Mouse (Mus musculus) testis, adult 2 months (tissue): ENCODE measurements around the gene Trib2. TPM values are rescaled to one million over a fixed set of nuclear protein-coding genes. Genes with fewer than 3 reads are reported as not detected.

Source experiments
- H3K27ac ChIP-seq: fragments of 200-500 bp; 2 replicates; pipeline ENCODE4 v1.5.1; 2012; ENCODE audit warnings: low read depth, low read length; ENCODE audit not compliant: control insufficient read depth, insufficient read depth
- H3K27me3 ChIP-seq: fragments of 200-500 bp; 2 replicates; pipeline ENCODE4 v1.6.1; 2012; ENCODE audit warnings: mild to moderate bottlenecking, low read length, moderate library complexity; ENCODE audit not compliant: control insufficient read depth, insufficient read depth
- H3K36me3 ChIP-seq: fragments of 200-500 bp; 2 replicates; pipeline ENCODE4 v1.6.1; 2012; ENCODE audit warnings: mild to moderate bottlenecking, low read length; ENCODE audit not compliant: control insufficient read depth, insufficient read depth
- H3K4me1 ChIP-seq: fragments of 200-500 bp; 2 replicates; pipeline ENCODE4 v1.6.1; 2012; ENCODE audit warnings: low read length; ENCODE audit not compliant: control insufficient read depth, insufficient read depth
- H3K4me3 ChIP-seq: fragments of 200-500 bp; 2 replicates; pipeline ENCODE4 v1.5.1; 2012; ENCODE audit warnings: low read depth, mild to moderate bottlenecking, low read length, moderate library complexity, mixed read lengths; ENCODE audit not compliant: control insufficient read depth
- CTCF ChIP-seq: fragments of 200-500 bp; IDR thresholded peaks from 2 replicates; pipeline ENCODE4 v1.5.1; 2012; ENCODE audit warnings: low read depth, mild to moderate bottlenecking, inconsistent platforms, low read length, moderate library complexity; ENCODE audit not compliant: control insufficient read depth, insufficient read depth, insufficient replicate concordance
- POLR2A ChIP-seq: fragments of 200-500 bp; IDR thresholded peaks from 2 replicates; pipeline ENCODE4 v1.6.1; 2012; ENCODE audit warnings: low read depth, mild to moderate bottlenecking, inconsistent platforms, low read length, moderate library complexity; ENCODE audit not compliant: control insufficient read depth
- polyA plus RNA-seq: library from polyadenylated mRNA; depleted of rRNA; stranded (reverse); fragments of >200 nt; gene quantifications from 2 replicates; pipeline ENCODE4 v1.2.3, GENCODE M21; 2012

Gene Trib2
- polyA plus RNA-seq, 1 experiment = 1.2 TPM

GRCm38 (mm10) chr12:15804931-15805331, 11.8 kb downstream of the Trib2 start:
- no peaks in the 10 kb centered on the region for H3K36me3 ChIP-seq
- TF ChIP-seq POLR2A (no peak), CTCF (no peak)
- no peak overlapping the region for H3K4me3 ChIP-seq
- no peaks in the 10 kb centered on the region for H3K27me3 ChIP-seq
- H3K27ac ChIP-seq = no peak overlapping the region
- H3K4me1 ChIP-seq = peaks cover 3% of the 10 kb centered on the region

GRCm38 (mm10) chr12:15803936-15804438, 12.7 kb downstream of the Trib2 start:
- Histone ChIP-seq H3K4me3 (no peak overlapping the region), H3K27ac (no peak overlapping the region), H3K36me3 (no peaks in the 10 kb centered on the region), H3K4me1 (peaks cover 3% of the 10 kb centered on the region), H3K27me3 (no peaks in the 10 kb centered on the region)
- TF ChIP-seq CTCF (no peak), POLR2A (no peak)

- Histone ChIP-seq H3K4me3 (no peak overlapping the region), H3K36me3 (no peaks in the 10 kb centered on the region), H3K4me1 (peaks cover 3% of the 10 kb centered on the region), H3K27me3 (no peaks in the 10 kb centered on the region), H3K27ac (no peak overlapping the region)
- TF ChIP-seq CTCF (no peak), POLR2A (no peak)
These were observed 15.2 kb downstream of the Trib2 start for GRCm38 (mm10) chr12:15801571-15801930.

- H3K4me3 ChIP-seq = no peak overlapping the region
- H3K36me3 ChIP-seq = no peaks in the 10 kb centered on the region
- H3K27me3 ChIP-seq = no peaks in the 10 kb centered on the region
- H3K4me1 ChIP-seq = peaks cover 3% of the 10 kb centered on the region
- TF ChIP-seq POLR2A (no peak), CTCF (no peak)
- no peak overlapping the region for H3K27ac ChIP-seq
These were observed 15.7 kb downstream of the Trib2 start for GRCm38 (mm10) chr12:15800914-15801570.

GRCm38 (mm10) chr12:15800196-15800913, 16.4 kb downstream of the Trib2 start:
- no peak overlapping the region for H3K27ac ChIP-seq
- peaks cover 3% of the 10 kb centered on the region for H3K4me1 ChIP-seq
- no peaks in the 10 kb centered on the region for H3K36me3 ChIP-seq
- H3K4me3 ChIP-seq = no peak overlapping the region
- no peak for TF ChIP-seq POLR2A
- TF ChIP-seq CTCF = no peak
- no peaks in the 10 kb centered on the region for H3K27me3 ChIP-seq

GRCm38 (mm10) chr12:15798019-15798418, 18.7 kb downstream of the Trib2 start:
- H3K4me3 ChIP-seq = no peak overlapping the region
- no peak for TF ChIP-seq POLR2A
- TF ChIP-seq CTCF = no peak
- no peak overlapping the region for H3K27ac ChIP-seq
- no peaks in the 10 kb centered on the region for H3K27me3 ChIP-seq
- peaks cover 10% of the 10 kb centered on the region for H3K4me1 ChIP-seq
- H3K36me3 ChIP-seq = no peaks in the 10 kb centered on the region

GRCm38 (mm10) chr12:15795886-15796285, 20.8 kb downstream of the Trib2 start:
- Histone ChIP-seq H3K27ac (no peak overlapping the region), H3K4me3 (no peak overlapping the region), H3K4me1 (peaks cover 10% of the 10 kb centered on the region), H3K27me3 (no peaks in the 10 kb centered on the region), H3K36me3 (no peaks in the 10 kb centered on the region)
- TF ChIP-seq CTCF = no peak
- no peak for TF ChIP-seq POLR2A
